Mouse (Mus musculus) spleen, postnatal 10 days (tissue): ENCODE results near the gene Cnga3.

Experiments
- DNase-seq, 2 experiments: peaks; one replicate each; pipeline ENCODE4 v3.0.0; 2021 to 2022; ENCODE audit warnings: low spot score in 2 of 2

Cnga3 gene

DNA sequence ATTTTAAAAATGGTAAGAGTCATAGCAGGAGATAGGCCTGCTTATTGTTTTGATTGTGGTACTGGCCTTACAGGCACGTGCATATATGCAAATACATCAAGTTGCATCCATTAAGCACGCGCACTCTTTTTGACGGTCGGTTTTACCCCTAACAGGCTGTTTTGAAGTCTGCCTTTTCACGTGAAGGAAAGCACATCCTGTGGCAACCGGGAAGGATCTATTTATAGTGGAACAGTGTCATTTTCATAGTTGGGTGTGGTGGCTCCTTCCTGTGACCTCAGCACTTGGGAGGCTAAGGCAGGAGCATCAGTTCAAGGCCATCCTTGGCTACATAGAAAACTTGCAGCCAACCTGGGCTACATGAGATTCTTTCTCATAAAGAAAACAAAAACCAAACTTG is 72.3 kb downstream of the Cnga3 start:
- no peak for DNase-seq

DNA sequence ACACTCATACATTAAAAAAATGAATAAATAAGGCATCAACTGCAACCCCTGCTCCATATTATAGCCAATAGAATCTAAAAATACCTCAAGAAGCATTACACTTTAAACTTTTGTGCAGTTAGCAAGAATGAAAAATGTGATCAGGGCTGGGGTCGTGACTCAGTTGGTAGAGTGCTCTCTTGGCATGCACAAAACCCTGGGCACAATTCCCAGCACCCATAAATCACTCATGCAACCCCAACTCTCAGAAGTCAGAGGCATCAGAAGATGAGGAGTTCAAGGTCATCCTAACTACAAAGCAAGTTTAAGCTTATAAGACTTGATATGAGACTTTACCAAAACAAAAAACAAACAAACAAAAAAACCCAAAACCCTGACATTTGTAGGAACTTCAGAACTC is 73.5 kb downstream of the Cnga3 start:
- DNase-seq: no peak

DNA sequence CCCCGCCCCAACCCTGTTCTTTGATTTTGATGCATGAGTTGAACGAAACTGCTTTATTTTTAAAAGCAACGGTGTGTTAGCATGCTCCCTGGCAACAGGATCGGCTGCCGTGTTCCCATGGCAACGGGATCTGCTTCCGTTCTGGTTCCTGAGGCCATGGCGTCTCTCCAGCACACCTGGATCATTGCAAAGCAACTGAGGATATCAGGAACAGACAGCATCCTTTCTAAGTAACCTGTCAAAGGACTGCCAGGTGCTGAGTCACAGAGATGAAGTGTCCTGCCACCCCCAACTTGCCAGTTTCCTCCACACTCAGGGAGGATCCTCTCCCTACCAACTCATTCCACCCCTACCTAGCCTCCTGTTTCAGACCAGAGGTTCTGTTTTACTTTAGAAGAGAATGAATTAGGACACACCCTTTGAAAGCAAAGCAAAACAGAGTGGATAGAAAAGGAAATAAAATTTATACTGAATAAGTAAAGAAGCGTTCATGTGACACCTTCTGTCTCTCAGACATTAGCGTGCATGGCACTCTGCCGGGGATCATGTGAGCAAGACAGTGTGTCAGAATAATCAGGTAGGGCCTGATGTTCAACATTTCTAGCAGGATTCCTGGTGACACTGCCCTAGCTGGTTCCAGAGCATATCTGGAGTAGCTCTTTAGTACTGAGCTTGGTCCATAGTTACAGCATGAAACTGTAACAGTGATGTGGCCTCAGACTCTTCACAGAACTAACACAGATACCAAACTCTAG is 74.1 kb downstream of the Cnga3 start:
- no peak for DNase-seq

DNA sequence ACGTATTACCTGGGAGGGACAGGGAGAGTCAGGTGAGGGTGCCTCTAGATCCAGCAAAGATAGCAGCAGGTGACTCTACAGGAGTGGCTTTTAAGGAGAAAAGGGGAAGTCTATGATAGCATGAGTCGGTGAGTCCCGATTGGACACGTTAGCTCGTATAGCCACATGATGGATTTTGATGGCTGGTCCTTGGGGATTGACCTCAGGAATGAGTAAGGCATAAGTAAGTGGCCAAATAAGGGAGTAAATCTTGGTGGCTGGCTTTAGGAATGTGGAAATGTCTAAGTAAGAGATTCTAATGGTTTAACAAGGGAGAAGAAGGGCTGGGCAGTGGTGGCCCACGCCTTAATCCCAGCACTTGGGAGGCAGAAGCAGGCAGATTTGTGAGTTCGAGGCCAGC is 74.7 kb downstream of the Cnga3 start:
- no peak for DNase-seq

DNA sequence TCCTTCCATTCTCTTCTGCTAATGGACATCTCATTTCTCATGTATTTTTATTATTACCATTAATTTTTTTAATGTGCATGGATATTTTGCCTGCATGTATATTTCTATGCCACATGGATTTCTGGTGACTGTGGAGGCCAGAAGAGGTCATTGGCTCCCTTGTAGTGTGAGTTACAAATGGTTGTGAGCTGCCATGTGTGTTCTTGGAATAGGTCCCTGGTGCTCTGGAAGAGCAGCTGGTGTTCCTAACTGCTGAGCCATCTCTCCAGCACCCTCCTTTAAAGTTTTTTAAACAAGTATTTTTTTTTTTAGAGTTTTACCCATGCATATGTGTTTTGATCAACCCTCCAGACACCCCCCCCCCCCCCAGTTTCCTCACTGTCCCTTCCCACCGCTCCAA is 82.2 kb downstream of the Cnga3 start:
- DNase-seq: no peak

DNA sequence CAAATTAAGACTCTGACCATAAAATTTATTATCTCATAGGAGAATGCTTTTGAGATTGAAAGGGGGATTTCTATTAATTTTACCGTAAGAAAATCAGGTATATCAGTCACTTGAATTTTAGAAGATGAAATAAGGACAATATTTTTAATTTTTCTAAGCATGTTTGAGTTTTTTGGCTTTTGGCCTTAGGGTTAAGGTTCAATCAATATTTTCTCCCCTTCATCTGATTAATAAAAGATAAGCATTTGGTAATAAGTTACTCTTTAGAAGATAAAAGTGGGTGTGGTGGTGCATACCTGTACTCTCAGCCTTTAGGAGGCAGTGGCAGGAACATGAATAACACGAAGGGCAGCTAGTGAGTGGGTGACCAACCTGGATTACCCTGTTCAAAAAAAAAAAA is 84.7 kb downstream of the Cnga3 start:
- DNase-seq: no peak

DNA sequence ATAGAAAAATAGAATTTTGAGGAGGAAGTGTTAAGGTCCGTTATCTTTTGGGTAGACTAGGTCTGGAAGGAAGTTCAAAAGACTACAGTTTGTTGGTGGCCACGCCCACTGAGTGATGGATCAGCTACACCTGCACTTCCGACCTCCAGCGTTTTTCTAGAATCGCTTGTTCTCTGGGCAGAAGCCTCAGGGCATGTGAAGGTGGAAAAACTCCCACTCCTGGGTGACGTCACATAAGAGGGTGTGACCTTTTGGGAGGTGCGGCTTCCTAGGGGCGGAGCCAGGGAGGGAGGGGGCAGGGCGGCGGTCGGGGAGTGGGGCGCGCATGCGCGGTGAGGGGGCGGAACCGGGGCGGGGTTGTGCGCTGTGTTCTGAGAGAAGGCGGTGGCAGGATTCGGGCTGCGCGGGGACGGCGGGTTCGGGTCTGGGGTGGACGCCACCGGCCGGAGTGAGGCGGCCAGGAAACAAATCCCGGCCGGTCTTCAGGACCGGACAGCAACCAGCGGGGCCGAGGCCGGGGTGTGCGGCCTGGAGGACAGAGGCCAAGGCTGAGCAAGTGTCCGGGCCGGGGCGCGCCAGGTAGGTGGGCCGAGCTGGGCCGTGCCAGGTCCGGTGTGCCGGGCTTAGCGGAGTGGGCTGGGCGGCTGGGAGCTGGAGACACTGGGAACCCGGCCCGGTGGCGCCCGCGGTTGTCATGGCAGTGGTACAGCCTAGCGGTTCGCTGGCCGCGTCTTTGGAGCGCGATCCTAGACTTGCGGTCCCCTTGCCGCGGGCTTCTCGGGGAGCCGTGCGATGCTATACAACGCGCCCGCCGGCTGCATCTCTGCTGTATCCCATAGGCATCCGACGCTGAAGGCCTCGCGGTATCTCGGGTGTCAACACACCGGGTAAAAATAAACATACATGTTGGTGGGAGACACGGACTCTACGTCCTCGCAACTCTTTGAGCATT is 85.6 kb downstream of the Cnga3 start, which contains the start of gene Inpp4a:
Gene Inpp4a (plus strand): TSS at position 326 of the 952 bp plus-strand sequence.
- peak; percentile 85 to 96 for DNase-seq

DNA sequence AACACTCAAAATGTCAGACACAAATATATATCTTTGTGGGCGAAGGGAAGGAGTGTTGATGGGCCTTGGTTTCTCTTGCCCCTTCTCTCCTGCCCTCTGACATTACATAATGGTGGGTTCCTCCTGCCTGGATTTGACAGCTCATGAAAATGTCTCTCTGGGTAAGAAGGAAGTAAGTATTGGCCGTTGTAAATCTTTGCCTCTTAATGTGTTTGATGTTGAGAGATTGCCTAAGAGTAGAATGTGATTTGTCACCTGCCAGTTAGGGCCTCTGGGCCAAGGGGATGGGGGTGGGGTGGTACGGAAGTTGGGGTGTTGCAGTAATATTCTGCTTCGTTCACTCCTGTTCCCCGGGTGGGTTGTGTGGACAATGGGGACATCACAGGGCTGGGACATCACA is 86.4 kb downstream of the Cnga3 start:
- peak in 1 of 2 experiments; percentile 36 for DNase-seq

DNA sequence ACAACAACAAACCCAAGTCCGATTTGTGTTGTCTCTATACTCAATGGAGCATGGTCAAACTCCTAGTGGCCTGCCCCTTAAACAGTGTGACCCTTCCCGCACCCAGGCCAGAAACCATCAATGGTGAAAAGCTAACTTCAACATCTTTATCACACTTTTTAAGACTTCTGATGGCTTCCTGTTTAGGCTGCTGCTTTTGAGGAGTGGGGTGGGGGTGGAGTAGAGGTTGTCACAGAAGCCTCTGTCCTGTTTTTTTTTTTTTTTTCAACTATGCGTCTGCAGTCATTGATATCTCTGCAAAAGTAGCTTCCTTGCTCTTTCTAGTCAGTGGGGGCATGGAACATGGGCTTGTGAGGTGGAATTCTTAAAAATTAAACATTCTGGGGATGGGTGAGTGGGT is 88.6 kb downstream of the Cnga3 start:
- DNase-seq: no peak

DNA sequence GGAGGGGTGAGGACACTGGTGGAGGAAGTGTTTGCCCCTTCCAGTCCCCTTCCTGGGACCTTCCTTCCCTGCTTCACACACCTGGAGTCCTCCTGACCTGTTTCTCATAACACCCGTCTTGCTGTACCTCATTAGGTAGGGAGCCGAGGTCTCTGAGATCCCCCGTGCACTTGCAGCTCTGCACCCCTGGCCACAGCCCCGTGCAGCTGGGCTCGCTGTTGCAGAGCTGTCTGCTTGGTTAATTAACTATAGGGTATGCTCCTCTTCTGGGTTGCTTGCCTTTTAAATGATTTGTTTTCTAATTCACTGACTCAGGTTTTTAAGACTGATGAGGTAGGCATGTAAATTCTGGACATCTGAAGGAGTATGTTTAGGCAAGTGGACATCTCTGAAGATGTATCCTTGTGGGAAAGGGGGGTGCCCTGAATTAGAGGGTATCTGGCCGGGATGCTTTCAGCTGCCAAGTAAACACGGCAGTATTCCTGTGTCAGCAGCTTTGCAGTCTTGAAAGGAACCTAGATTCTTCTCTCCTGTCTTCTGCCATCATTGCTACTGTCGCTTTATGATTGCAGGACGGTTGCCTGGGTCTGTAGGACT is 91.6 kb downstream of the Cnga3 start:
- DNase-seq: no peak

DNA sequence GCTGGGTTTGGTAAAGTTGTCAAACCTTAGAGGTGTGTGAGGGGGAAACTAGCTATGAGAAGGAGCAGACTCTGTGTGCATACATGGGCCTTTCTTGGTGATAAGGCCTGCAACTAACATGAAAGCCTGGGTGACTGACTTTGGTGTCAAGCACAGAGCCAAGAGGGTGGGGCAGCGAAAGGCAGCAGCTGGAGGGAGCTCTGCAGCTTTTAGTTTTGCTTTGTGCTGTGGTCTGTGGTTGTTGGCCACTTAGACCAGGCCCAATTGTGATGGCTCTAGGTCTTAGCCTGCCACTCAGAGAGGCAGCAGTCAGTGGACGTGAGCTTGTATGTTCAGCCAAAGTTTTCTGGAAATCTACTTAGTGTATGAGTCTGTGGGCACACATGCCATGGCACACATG is 93.4 kb downstream of the Cnga3 start:
- DNase-seq: no peak

DNA sequence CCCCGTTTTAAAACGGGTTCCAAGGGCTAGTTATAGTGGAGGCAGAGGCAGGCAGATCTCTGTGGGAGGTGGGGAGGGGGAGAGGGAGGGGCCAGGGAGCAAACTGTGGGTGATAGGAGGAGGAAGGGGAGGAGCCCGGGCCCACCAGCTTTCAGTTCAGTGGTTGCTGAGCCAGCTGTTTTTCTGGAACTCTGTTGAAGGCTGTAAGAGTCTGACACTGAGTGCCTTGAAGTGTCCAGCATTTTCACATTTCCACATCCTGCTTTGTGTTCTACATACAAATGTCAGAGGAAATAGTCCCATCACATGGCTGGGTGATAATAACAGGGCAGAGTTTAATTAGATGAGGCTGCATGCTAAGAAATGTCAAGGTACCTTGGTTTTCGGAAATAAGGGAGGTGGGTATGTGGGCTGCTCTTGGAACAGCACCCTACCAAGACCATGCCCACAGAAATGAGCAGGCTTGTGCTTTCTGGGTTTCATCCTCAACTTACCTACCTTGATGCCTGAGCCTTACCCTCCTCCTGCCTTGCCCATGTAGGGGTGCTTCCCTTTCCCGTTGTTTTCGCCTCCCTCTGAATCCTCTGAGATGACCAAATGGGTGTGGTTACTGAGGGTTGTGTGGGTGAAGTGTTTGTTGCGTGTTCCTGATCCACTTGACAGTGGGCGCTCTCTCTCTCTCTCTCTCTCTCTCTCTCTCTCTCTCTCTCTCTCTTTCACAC is 93.9 kb downstream of the Cnga3 start:
- DNase-seq: no peak

DNA sequence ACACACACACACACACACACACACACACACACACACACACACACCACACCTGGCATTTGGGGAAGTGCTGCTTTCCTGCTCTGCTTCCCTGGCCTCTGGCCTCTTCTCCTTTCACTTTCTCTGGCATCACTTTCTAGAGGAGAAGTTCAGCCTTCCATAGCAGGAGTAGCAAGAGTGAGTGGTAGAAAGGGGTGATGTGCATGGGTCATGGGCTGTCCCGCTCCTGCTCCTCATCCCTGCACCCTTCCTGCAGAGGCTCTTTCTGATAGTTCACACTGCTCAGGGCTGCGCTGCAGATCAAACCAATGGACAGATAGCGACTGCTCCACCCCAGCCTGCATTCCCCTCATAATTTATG is 94.5 kb downstream of the Cnga3 start:
- no peak for DNase-seq

DNA sequence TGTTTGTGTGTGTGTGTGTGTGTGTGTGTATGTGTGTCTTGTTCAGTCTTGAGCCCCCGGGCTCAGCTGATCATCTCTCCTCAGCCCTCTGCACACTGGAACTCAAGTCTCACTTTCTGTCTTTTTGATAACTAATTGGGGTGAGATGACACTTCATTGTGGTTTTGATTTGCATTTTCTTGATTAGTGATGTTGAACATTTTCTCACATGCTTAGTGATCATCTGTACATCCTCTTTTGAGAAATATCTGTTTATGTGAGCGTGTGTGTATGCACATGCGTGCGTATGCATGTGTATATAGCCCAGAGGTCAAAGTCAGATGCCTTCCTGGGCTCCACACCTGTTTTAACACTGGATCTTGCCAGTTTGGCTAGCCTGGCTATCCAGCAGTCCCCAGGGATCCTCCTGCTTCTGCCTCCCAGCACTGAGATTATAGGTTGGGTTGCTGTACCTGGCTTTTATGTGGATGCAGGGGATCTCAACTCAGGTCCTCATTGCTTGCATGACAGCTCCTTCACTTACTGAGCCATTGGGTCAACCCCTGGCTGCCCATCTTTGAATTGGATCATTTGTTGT is 95.8 kb downstream of the Cnga3 start:
- no peak for DNase-seq
